Mouse (Mus musculus): ENCODE measurements around the gene Dmc1. TPM values are rescaled to one million over a fixed set of nuclear protein-coding genes. Genes with fewer than 3 reads are reported as not detected.

The Dmc1 gene
- polyA plus RNA-seq, 1 experiment: not detected

DNA sequence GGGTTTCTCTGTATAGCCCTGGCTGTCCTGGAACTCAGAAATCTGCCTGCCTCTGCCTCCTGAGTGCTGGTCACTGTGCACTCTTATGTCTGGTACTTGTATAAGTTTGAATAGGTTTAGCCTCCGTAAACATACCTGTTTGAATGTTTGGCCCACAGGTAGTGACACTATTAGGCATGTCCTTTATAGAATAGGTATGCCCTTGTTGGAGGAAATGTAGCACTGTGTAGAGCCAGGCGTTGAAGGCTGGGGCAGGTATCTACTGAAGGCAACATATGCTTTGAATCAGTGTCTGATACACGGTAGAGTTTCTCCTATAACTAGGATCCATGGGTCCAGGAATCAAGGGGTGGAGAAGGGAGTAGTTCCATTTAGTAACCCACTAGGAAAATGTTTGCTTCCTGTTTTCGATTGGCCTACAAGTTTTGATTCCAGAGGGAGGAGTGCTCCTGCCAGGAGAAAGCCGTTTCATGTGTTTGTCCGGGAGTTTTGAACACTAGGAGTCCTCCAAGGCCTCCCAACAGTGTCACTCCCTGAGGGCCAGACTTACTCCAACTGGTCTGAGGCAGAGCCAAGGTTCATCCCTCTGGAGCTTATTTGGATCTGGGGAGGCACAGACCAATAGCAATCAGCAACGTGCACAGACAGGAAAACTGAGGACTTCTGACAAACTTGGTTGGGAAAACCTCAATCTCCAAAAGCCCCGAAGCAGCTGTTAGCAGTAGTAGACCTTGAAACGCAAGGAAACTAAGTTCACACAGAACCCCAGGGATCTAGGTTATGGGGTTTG, 78.7 kb downstream of the Dmc1 start:
- no peak overlapping the region for H3K27ac ChIP-seq (ENCODE audit: insufficient read depth, low read depth, low read length)
- TF ChIP-seq CTCF (conservative IDR thresholded peaks at IDR 0.05; ENCODE audit: insufficient read depth, insufficient read length, low read depth, low read length) (no peak), POLR2A (IDR thresholded peaks at IDR 0.05; ENCODE audit: low read depth, low read length) (no peak)
- no peak overlapping the region for H3K4me3 ChIP-seq (ENCODE audit: insufficient read depth, low read depth, low read length)
- 49% methylated on average over 9 of the region's 9 CpGs for WGBS
- H3K27me3 ChIP-seq (replicated peaks; ENCODE audit: control insufficient read depth, insufficient read depth, low read length): no peaks in the 10 kb centered on the region
- H3K4me1 ChIP-seq (ENCODE audit: control insufficient read depth, insufficient read depth, low read length): peaks cover 3% of the 10 kb centered on the region; the same call in 1 of the 2 replicates
- DNase-seq: peak; percentile 26
- H3K36me3 ChIP-seq (ENCODE audit: control insufficient read depth, insufficient read depth, low read length): peaks cover 11% of the 10 kb centered on the region

- DNase-seq: no peak
- TF ChIP-seq CTCF (conservative IDR thresholded peaks at IDR 0.05; ENCODE audit: insufficient read depth, insufficient read length, low read depth, low read length): no peak
- TF ChIP-seq POLR2A (IDR thresholded peaks at IDR 0.05; ENCODE audit: low read depth, low read length): no peak
These were observed 79.3 kb downstream of the Dmc1 start for GRCm38 (mm10) chr15:79525564-79525963.

GRCm38 (mm10) chr15:79519400-79520220, 85.3 kb downstream of the Dmc1 start:
- H3K27ac ChIP-seq (ENCODE audit: insufficient read depth, low read depth, low read length): no peak overlapping the region
- no peak overlapping the region for H3K4me3 ChIP-seq (ENCODE audit: insufficient read depth, low read depth, low read length)
- TF ChIP-seq POLR2A (IDR thresholded peaks at IDR 0.05; ENCODE audit: low read depth, low read length) (no peak), CTCF (conservative IDR thresholded peaks at IDR 0.05; ENCODE audit: insufficient read depth, insufficient read length, low read depth, low read length) (no peak)
- H3K27me3 ChIP-seq (replicated peaks; ENCODE audit: control insufficient read depth, insufficient read depth, low read length): no peaks in the 10 kb centered on the region
- DNase-seq: no peak
- 65% methylated on average over 16 of the region's 16 CpGs for WGBS
- H3K36me3 ChIP-seq (ENCODE audit: control insufficient read depth, insufficient read depth, low read length): no peaks in the 10 kb centered on the region
- H3K4me1 ChIP-seq (ENCODE audit: control insufficient read depth, insufficient read depth, low read length): no peaks in the 10 kb centered on the region; the same call in 1 of the 2 replicates

More at GRCm38 (mm10) chr15:79525564-79525963, 79.3 kb downstream of the Dmc1 start:
- Histone ChIP-seq H3K4me3 (ENCODE audit: insufficient read depth, low read depth, low read length) (no peak overlapping the region), H3K4me1 (ENCODE audit: control insufficient read depth, insufficient read depth, low read length) (peaks cover 3% of the 10 kb centered on the region; the same call in 1 of the 2 replicates), H3K27ac (ENCODE audit: insufficient read depth, low read depth, low read length) (no peak overlapping the region), H3K36me3 (ENCODE audit: control insufficient read depth, insufficient read depth, low read length) (peaks cover 11% of the 10 kb centered on the region), H3K27me3 (replicated peaks; ENCODE audit: control insufficient read depth, insufficient read depth, low read length) (no peaks in the 10 kb centered on the region)
- 85% methylated on average over 5 of the region's 5 CpGs for WGBS

DNA sequence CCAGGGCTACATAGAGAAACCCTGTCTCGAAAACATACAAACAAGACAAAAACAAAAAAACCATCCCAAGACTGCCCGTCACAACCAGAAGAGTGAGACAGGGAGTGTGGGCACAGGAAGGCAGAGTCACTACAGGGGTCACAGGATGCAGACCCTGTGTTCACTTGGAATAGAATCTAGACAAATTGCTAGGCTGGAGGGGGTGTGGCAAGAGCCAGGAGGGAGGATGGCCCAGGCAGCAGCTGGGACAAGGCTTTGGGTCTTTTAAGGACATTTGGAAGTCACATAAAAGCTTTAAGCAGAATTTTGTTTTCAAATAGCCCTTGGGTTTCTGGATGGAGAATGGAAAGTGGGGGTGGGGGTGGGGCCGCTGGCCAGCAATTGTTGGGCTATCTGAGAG, 86.3 kb downstream of the Dmc1 start:
- H3K27me3 ChIP-seq (replicated peaks; ENCODE audit: control insufficient read depth, insufficient read depth, low read length): no peaks in the 10 kb centered on the region
- DNase-seq: no peak
- no peaks in the 10 kb centered on the region; the same call in 1 of the 2 replicates for H3K4me1 ChIP-seq (ENCODE audit: control insufficient read depth, insufficient read depth, low read length)
- no peak overlapping the region for H3K4me3 ChIP-seq (ENCODE audit: insufficient read depth, low read depth, low read length)
- TF ChIP-seq CTCF (conservative IDR thresholded peaks at IDR 0.05; ENCODE audit: insufficient read depth, insufficient read length, low read depth, low read length): no peak
- TF ChIP-seq POLR2A (IDR thresholded peaks at IDR 0.05; ENCODE audit: low read depth, low read length): no peak
- no peak overlapping the region for H3K27ac ChIP-seq (ENCODE audit: insufficient read depth, low read depth, low read length)
- H3K36me3 ChIP-seq (ENCODE audit: control insufficient read depth, insufficient read depth, low read length): no peaks in the 10 kb centered on the region
- WGBS: 84% methylated on average over 3 of the region's 3 CpGs

- TF ChIP-seq POLR2A (IDR thresholded peaks at IDR 0.05; ENCODE audit: low read depth, low read length) (no peak), CTCF (conservative IDR thresholded peaks at IDR 0.05; ENCODE audit: insufficient read depth, insufficient read length, low read depth, low read length) (no peak)
- H3K4me3 ChIP-seq (ENCODE audit: insufficient read depth, low read depth, low read length): no peak overlapping the region
These were observed 87.2 kb downstream of the Dmc1 start for GRCm38 (mm10) chr15:79517710-79518109.

DNA sequence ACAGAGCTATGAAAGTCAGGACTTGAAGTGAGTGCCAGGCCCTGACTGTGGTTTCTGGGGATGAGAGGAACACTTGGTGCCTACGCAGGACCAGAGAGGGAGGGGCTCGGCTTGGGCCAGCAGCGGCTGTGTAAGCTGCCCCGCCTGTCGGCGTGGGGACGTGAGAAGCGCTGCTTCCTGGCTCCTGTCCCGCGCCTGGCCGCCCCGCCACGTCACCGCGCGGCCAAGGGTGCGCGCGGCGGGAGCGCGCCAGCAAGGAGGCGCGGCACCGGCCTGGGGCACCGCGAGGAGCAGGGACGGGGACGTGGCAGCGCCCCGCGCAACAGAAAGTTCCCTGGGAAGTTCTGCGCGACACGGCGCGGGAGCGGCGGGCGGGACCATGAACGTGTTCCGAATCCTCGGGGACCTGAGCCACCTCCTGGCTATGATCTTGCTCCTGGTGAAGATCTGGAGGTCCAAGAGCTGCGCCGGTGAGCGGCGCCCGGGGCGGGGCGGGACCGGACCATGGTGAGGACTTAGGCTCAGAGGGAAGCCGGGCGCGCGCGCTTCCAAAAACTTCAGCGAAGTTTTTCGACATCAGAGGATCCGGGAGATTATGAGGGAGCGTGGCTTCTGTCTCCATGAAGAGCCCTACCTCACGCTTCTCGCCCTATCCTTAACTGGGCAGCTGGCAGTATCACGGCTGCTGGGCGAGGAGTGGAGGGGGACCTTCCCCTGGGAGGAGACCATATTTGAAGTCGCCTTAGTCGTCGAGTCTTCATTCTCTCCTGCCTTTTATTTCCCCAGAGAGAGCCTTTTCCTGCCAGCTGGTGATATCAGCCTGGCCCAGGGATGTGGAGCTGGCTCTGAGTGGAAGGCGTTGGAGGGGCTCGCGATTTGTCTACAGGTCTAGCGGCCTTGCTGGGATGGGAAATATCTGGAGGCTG, 88.5 kb downstream of the Dmc1 start, which contains the start of gene Kdelr3:
TSS of gene Kdelr3 (plus strand) at position 241 of the 926 bp plus-strand sequence.
- DNase-seq: peak; percentile 67
- H3K4me3 ChIP-seq (ENCODE audit: insufficient read depth, low read depth, low read length): peak within 1 kb of the TSS; percentile 69
- H3K27ac ChIP-seq (ENCODE audit: insufficient read depth, low read depth, low read length): no peak within 1 kb of the TSS
- H3K36me3 ChIP-seq (ENCODE audit: control insufficient read depth, insufficient read depth, low read length): no peaks in the 10 kb centered on the region
- 1% methylated on average over 71 of the region's 71 CpGs for WGBS
- H3K4me1 ChIP-seq (ENCODE audit: control insufficient read depth, insufficient read depth, low read length): no peaks in the 10 kb centered on the region; the same call in 1 of the 2 replicates
- TF ChIP-seq CTCF (conservative IDR thresholded peaks at IDR 0.05; ENCODE audit: insufficient read depth, insufficient read length, low read depth, low read length): no peak
- TF ChIP-seq POLR2A (IDR thresholded peaks at IDR 0.05; ENCODE audit: low read depth, low read length): no peak
- no peaks in the 10 kb centered on the region for H3K27me3 ChIP-seq (replicated peaks; ENCODE audit: control insufficient read depth, insufficient read depth, low read length)

More at GRCm38 (mm10) chr15:79517710-79518109, 87.2 kb downstream of the Dmc1 start:
- Histone ChIP-seq H3K27ac (ENCODE audit: insufficient read depth, low read depth, low read length) (no peak overlapping the region), H3K4me1 (ENCODE audit: control insufficient read depth, insufficient read depth, low read length) (no peaks in the 10 kb centered on the region; the same call in 1 of the 2 replicates), H3K36me3 (ENCODE audit: control insufficient read depth, insufficient read depth, low read length) (no peaks in the 10 kb centered on the region), H3K27me3 (replicated peaks; ENCODE audit: control insufficient read depth, insufficient read depth, low read length) (no peaks in the 10 kb centered on the region)
- 92% methylated on average over 4 of the region's 4 CpGs for WGBS
- DNase-seq: no peak
